Mouse (Mus musculus) testis, adult 2 months (tissue): ENCODE measurements around the gene Cux2. TPM values are rescaled to one million over a fixed set of nuclear protein-coding genes. Genes with fewer than 3 reads are reported as not detected.

Experiments used
- H3K27ac ChIP-seq: fragments of 200-500 bp; 2 replicates; pipeline ENCODE4 v1.5.1; 2012; ENCODE audit warnings: low read depth, low read length; ENCODE audit not compliant: control insufficient read depth, insufficient read depth
- H3K27me3 ChIP-seq: fragments of 200-500 bp; 2 replicates; pipeline ENCODE4 v1.6.1; 2012; ENCODE audit warnings: mild to moderate bottlenecking, low read length, moderate library complexity; ENCODE audit not compliant: control insufficient read depth, insufficient read depth
- H3K36me3 ChIP-seq: fragments of 200-500 bp; 2 replicates; pipeline ENCODE4 v1.6.1; 2012; ENCODE audit warnings: mild to moderate bottlenecking, low read length; ENCODE audit not compliant: control insufficient read depth, insufficient read depth
- H3K4me1 ChIP-seq: fragments of 200-500 bp; 2 replicates; pipeline ENCODE4 v1.6.1; 2012; ENCODE audit warnings: low read length; ENCODE audit not compliant: control insufficient read depth, insufficient read depth
- H3K4me3 ChIP-seq: fragments of 200-500 bp; 2 replicates; pipeline ENCODE4 v1.5.1; 2012; ENCODE audit warnings: low read depth, mild to moderate bottlenecking, low read length, moderate library complexity, mixed read lengths; ENCODE audit not compliant: control insufficient read depth
- CTCF ChIP-seq: fragments of 200-500 bp; IDR thresholded peaks from 2 replicates; pipeline ENCODE4 v1.5.1; 2012; ENCODE audit warnings: low read depth, mild to moderate bottlenecking, inconsistent platforms, low read length, moderate library complexity; ENCODE audit not compliant: control insufficient read depth, insufficient read depth, insufficient replicate concordance
- POLR2A ChIP-seq: fragments of 200-500 bp; IDR thresholded peaks from 2 replicates; pipeline ENCODE4 v1.6.1; 2012; ENCODE audit warnings: low read depth, mild to moderate bottlenecking, inconsistent platforms, low read length, moderate library complexity; ENCODE audit not compliant: control insufficient read depth
- polyA plus RNA-seq: library from polyadenylated mRNA; depleted of rRNA; stranded (reverse); fragments of >200 nt; gene quantifications from 2 replicates; pipeline ENCODE4 v1.2.3, GENCODE M21; 2012

The Cux2 gene
- polyA plus RNA-seq, 1 experiment, result 7.5 TPM

DNA sequence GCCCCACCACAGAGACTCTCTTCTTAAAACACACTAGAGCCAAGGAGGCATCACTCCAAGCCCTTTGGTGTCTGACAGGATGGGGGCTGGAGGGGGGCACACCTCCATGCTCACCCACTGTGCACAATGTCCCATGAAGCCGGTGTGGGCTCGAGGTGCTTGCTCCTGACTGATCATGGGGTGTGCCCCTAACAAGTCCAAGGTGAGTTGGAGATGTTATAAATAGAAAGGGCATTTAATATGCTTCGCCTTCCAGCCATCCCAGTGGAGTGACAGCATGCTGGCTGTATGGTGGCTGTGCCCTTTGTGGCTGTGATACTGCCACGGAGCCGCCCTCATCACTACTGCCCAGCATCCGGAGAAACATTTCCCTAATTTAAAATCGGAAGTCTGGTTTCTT is 87.5 kb downstream of the Cux2 start:
- Histone ChIP-seq H3K27me3 (no peaks in the 10 kb centered on the region), H3K27ac (no peak overlapping the region), H3K4me3 (no peak overlapping the region), H3K36me3 (no peaks in the 10 kb centered on the region), H3K4me1 (no peaks in the 10 kb centered on the region)
- TF ChIP-seq POLR2A, result no peak

DNA sequence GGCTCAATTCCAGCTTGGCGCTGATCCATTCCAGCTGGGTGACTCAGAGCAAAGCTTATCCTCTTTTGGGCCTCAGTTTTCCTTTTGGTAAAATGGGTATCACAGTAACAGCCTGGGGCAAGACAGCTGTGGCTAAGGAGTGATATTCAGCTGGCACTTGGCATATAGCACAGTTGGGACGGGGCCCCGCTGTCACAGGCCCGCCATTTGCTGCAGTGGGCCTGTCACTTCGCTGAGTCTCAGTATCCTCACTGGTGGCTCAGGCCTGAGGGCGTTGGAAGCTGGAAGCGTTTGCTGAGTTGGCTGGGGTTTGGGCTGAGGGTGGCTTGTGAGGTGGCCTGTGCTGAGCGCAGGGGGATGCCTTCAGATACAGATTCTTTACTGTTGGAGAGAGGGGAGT is 88.6 kb downstream of the Cux2 start:
- no peaks in the 10 kb centered on the region for H3K4me1 ChIP-seq
- H3K27me3 ChIP-seq, result no peaks in the 10 kb centered on the region
- no peak overlapping the region for H3K27ac ChIP-seq
- H3K4me3 ChIP-seq, result no peak overlapping the region
- no peak for TF ChIP-seq CTCF
- no peak for TF ChIP-seq POLR2A
- no peaks in the 10 kb centered on the region for H3K36me3 ChIP-seq

DNA sequence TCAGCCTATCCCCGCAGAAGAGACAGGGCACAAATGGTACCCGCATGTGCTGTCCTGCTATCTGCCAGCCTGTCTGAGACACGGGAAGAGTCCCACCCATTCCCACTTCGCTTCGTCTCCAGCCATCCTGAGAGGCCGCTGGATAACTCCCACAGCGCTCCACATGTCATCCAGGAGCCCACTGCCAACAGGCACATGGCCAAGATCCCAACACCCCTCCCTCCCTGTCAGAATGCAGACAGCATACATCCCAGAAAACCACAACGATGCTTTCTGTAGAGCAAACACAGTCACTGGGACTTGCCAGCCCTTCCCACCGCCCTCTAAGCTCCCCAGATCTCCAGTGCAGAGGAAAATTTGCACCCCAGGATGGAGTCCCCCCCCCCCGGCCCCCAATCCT is 90.2 kb downstream of the Cux2 start:
- Histone ChIP-seq H3K4me3 (no peak overlapping the region), H3K27me3 (no peaks in the 10 kb centered on the region), H3K27ac (no peak overlapping the region), H3K4me1 (no peaks in the 10 kb centered on the region), H3K36me3 (no peaks in the 10 kb centered on the region)
- TF ChIP-seq POLR2A, result no peak
- TF ChIP-seq CTCF, result no peak

DNA sequence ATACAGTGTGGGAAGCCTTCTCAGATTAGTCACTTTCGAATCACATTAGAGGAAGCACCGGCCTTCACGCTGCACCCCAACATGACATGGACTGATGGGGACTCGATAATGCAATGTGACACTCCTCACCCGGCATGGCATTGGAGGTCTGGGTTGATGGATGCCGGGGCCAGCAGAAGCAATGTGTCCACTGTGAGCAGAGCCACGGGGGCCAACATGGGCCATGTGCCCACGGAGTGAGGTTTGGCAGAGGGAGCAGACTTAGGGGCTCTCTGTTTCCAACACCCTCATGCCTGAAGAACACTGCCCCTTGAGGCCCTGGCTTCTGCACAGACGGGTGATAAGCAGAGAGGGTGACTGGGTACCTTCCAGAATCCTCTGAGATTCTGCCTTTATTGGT is 91.4 kb downstream of the Cux2 start:
- TF ChIP-seq POLR2A (no peak), CTCF (no peak)
- Histone ChIP-seq H3K27me3 (no peaks in the 10 kb centered on the region), H3K27ac (no peak overlapping the region), H3K4me3 (no peak overlapping the region), H3K36me3 (no peaks in the 10 kb centered on the region), H3K4me1 (no peaks in the 10 kb centered on the region)

DNA sequence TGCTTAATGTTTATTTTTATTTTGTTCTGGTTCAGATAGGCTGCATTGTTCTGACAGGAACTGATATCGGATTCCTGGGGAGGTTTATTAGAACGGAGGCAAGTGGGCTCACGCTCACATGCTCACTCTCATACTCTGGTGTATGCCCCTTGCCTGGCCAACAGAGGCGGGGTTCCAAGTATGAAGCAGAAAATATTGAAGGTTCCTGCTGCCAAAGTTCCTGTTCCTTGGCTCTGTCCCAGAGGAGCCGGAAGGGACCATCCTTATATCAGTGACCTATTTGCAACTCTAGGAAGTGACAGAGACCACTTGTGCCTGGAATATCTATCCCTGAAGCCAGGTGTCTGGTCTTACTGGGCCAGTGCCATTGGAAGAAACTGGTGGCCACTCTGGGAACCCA is 94.1 kb downstream of the Cux2 start:
- H3K27me3 ChIP-seq, result no peaks in the 10 kb centered on the region
- no peaks in the 10 kb centered on the region for H3K36me3 ChIP-seq
- no peaks in the 10 kb centered on the region for H3K4me1 ChIP-seq
- H3K27ac ChIP-seq, result no peak overlapping the region
- no peak overlapping the region for H3K4me3 ChIP-seq
- TF ChIP-seq CTCF (no peak), POLR2A (no peak)

DNA sequence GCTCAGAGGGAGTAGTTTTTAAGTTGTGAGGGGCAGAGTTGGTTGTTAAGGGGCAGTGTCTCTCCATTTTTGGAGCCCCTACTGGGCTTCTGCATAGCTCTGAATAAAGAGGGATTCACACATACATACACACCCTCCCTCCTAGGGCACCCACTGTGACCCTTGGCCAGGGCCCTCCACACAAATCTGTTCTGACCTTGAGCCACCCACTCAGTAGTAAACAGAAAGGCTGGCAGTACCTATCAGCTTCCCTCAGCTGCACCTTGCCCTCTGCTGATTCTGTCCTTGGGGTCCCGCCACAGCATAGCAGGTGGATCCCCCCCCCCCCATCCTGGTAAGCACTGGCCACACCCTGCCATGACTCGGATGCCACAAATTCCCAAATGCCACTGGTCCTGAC is 99.7 kb downstream of the Cux2 start:
- H3K27ac ChIP-seq, result no peak overlapping the region
- H3K27me3 ChIP-seq, result no peaks in the 10 kb centered on the region
- H3K36me3 ChIP-seq, result no peaks in the 10 kb centered on the region
- no peak overlapping the region for H3K4me3 ChIP-seq
- H3K4me1 ChIP-seq, result peaks cover 5% of the 10 kb centered on the region; the same call in 1 of the 2 replicates
- TF ChIP-seq POLR2A, result no peak
- no peak for TF ChIP-seq CTCF

DNA sequence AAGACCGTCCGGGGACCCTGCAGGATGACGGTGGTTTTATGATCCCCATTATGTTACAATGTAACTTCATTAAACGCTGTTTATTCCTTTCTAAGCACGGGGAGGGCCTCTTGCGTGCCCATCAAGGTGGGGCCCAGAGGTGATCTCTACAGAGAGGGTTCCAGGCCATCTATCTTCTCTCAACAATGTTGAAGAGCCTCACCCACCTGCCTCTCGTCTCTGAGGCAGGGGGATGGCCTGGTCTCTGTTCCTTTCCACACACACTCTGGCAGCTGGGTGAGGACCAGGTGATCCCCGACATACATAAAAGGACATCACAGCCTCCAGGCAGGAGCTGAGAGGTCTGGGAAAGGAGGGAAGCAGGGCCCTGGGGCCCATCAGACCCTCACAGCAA is 100.9 kb downstream of the Cux2 start:
- Histone ChIP-seq H3K36me3 (no peaks in the 10 kb centered on the region), H3K4me1 (peaks cover 5% of the 10 kb centered on the region; the same call in 1 of the 2 replicates), H3K27ac (no peak overlapping the region), H3K27me3 (no peaks in the 10 kb centered on the region), H3K4me3 (no peak overlapping the region)
- TF ChIP-seq CTCF (no peak), POLR2A (no peak)

DNA sequence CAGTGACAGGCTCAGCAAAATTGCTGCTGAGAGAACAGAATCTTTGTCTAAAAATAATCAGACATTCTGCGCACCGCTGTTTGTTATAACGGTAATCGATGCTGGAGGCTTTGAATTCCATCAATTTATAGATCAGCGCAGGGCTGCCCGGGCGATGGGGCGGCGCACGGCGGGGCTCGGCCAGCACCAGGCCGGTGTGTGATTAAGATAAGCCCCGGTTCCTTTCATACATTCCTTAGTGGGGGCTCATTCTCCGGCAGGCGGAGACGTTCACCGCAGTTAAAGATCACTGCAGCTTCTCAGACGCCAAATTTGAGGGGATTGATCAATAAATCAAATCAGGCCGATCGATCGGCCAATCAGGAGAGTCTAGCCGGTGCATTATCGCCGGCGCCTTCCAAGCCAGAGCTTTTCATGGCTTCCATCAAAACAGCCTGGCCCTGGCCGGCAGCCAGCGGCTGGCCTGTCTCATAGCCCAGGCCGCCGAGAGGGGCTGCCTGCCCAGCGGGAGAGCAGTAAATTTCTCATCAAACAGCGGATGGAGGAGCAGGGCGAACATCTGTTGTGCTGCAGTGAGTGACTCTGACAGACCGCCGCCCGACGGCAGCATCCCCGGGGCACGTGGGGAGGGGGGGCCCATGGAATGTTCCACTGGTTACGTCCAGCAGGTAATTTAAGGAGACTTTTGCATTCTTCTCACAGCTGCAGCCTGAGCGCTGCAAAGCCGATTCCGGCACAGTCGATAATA is 101.4 kb downstream of the Cux2 start:
- Histone ChIP-seq H3K4me3 (no peak overlapping the region), H3K27ac (no peak overlapping the region), H3K36me3 (no peaks in the 10 kb centered on the region), H3K27me3 (no peaks in the 10 kb centered on the region), H3K4me1 (peaks cover 5% of the 10 kb centered on the region; the same call in 1 of the 2 replicates)
- TF ChIP-seq CTCF (no peak), POLR2A (no peak)
